Mouse (Mus musculus) C2C12 (cell line): ENCODE measurements around the gene Ntrk3.

Experiments
- CEBPB ChIP-seq: IDR thresholded peaks from one replicate; pipeline ENCODE4 v1.6.1; 2011; ENCODE audit warnings: low read depth, mild to moderate bottlenecking, control low read depth, moderate library complexity
- CTCF ChIP-seq: IDR thresholded peaks from one replicate; pipeline ENCODE4 v1.5.1; 2011; ENCODE audit not compliant: control insufficient read depth, insufficient read depth, insufficient read length
- FOSL1 ChIP-seq: IDR thresholded peaks from one replicate; pipeline ENCODE4 v1.8.0; 2011; ENCODE audit warnings: mild to moderate bottlenecking, low read length; ENCODE audit not compliant: poor library complexity, insufficient read depth, severe bottlenecking
- MAX ChIP-seq: IDR thresholded peaks from one replicate; pipeline ENCODE4 v1.6.1; 2011; ENCODE audit warnings: mild to moderate bottlenecking, control low read depth
- MYOD1 ChIP-seq: IDR thresholded peaks from one replicate; pipeline ENCODE4 v1.6.1; 2011; ENCODE audit warnings: low read depth; ENCODE audit not compliant: control insufficient read depth, insufficient read length
- MYOG ChIP-seq: IDR thresholded peaks from one replicate; pipeline ENCODE4 v1.6.1; 2011; ENCODE audit not compliant: control insufficient read depth, insufficient read length; ENCODE audit errors: extremely low read depth
- USF1 ChIP-seq: IDR thresholded peaks from one replicate; pipeline ENCODE4 v1.6.1; 2011; ENCODE audit warnings: low read depth, mild to moderate bottlenecking, control low read depth, moderate library complexity

DNA sequence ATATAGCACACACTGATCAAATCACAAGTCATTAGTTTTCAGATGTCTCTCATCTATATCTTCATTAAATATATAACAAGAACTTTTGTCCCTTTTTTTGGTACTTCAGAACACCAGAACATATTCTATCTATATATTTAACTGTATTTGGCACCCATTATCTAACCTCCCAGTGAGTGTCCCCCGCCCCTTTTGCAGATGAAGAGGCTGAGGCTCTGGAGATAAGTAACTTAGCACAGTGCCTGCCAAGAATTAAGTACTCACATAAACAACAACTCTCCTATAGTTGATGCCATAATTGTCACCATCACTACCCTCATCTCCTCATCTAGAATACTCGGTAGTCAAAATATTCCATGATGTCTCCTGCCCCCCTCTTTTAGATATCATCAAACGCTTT is 42.6 kb downstream of the Ntrk3 start:
- TF ChIP-seq CTCF = no peak
- no peak for TF ChIP-seq MYOD1
- TF ChIP-seq FOSL1 = no peak
- no peak for TF ChIP-seq MYOG
- TF ChIP-seq MAX = no peak
- TF ChIP-seq CEBPB = no peak
- no peak for TF ChIP-seq USF1
